Mouse (Mus musculus): ENCODE results near the gene Col1a1. TPM values are rescaled to one million over a fixed set of nuclear protein-coding genes. Genes with fewer than 3 reads are reported as not detected.
A peak's percentile ranks its signal among the peaks of the same experiment; 100 is the strongest.

Gene Col1a1
- polyA plus RNA-seq, 1 experiment from 2014 or later = 1,170 TPM

- WGBS = under 1% methylated on average over 20 of the region's 20 CpGs
- peak overlapping the region; percentile 33 for H3K4me3 ChIP-seq
- H3K4me1 ChIP-seq = peaks cover 12% of the 10 kb centered on the region
- no peaks in the 10 kb centered on the region for H3K27me3 ChIP-seq
- H3K36me3 ChIP-seq = no peaks in the 10 kb centered on the region
- peak overlapping the region; percentile 51; the same call in 1 of the 2 replicates for H3K9ac ChIP-seq
- ATAC-seq (ENCODE audit: low FRiP score, low read depth) = peak; percentile 93
- no peak overlapping the region for H3K27ac ChIP-seq
- no peaks in the 10 kb centered on the region for H3K9me3 ChIP-seq
- peak overlapping the region; percentile 60 for H3K4me2 ChIP-seq (replicated peaks)
These were observed 42.9 kb downstream of the Col1a1 start for GRCm38 (mm10) chr11:94978947-94979346.

DNA sequence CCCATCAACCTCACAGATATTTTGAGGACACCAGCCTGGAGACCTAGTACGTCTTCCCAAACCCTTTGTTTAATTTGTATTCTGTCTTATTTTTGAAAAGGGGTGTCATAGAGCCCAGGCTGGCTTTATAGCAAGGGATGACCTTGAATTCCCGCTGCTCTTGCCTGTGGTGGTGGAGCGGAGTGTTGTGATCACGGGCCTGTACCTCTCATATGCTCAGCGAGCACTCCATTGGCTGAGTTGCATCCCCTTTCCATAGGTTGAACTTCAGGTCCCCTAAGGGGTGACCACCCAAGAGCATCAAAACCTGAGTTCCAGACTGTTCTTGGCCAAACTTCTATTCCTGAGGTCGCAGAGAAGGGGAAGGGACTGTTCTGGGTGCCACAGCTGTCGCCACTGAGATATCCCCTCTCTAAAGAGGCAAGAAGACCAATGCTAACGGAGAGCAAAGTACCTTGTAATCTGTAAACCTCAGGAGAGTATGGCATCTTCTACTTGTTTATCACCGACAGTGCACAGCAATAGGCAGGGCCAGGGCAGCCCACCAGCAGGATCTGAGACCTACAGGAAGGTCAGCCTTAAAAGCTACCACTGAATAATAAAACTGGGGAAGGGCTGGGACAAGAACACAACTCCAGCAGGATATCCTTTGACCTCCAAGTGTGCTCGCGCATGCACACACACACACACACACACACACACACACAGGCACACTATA is 43.6 kb downstream of the Col1a1 start:
- no peak overlapping the region for H3K9ac ChIP-seq
- no peaks in the 10 kb centered on the region for H3K27me3 ChIP-seq
- peak overlapping the region; percentile 33 for H3K4me3 ChIP-seq
- peaks cover 12% of the 10 kb centered on the region for H3K4me1 ChIP-seq
- WGBS = 78% methylated on average over 11 of the region's 11 CpGs
- no peaks in the 10 kb centered on the region for H3K36me3 ChIP-seq
- H3K27ac ChIP-seq = no peak overlapping the region
- no peaks in the 10 kb centered on the region for H3K9me3 ChIP-seq
- H3K4me2 ChIP-seq (replicated peaks) = peak overlapping the region; percentile 60
- ATAC-seq (ENCODE audit: low FRiP score, low read depth) = 0 out of 2 replicates have a peak, but pooled peaks have one; percentile 22

GRCm38 (mm10) chr11:94985140-94985539 is 49.1 kb downstream of the Col1a1 start:
- Histone ChIP-seq H3K27me3 (no peaks in the 10 kb centered on the region), H3K9ac (no peak overlapping the region), H3K9me3 (no peaks in the 10 kb centered on the region), H3K27ac (no peak overlapping the region), H3K4me1 (peaks cover 38% of the 10 kb centered on the region), H3K36me3 (no peaks in the 10 kb centered on the region), H3K4me3 (no peak overlapping the region), H3K4me2 (replicated peaks) (no peak overlapping the region)
- ATAC-seq (ENCODE audit: low FRiP score, low read depth) = no peak
- 51% methylated on average over 1 of the region's 1 CpGs for WGBS

DNA sequence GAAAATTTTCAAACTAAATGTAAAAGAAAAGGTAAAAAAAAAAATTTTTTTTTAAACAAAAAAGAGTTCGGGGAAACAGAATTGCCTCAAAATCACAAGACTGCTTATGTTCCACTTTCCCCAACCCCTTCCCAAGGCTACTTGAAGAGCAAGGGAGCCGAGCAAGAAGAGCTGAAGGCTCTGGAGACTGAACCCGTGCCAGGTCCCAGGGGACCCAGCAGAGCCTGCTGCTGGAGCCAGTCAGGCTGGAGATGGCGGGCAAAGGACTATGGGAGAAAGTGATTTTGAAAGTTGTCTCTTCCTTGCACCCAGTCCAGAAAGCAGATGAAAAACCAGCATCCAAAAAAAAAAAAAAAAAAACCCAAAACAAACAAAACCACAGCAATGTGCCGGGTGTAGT is 49.8 kb downstream of the Col1a1 start:
- no peak overlapping the region for H3K9ac ChIP-seq
- WGBS = 78% methylated on average over 5 of the region's 5 CpGs
- H3K9me3 ChIP-seq = no peaks in the 10 kb centered on the region
- ATAC-seq (ENCODE audit: low FRiP score, low read depth) = no peak
- no peak overlapping the region for H3K4me3 ChIP-seq
- no peaks in the 10 kb centered on the region for H3K27me3 ChIP-seq
- H3K36me3 ChIP-seq = no peaks in the 10 kb centered on the region
- H3K4me2 ChIP-seq (replicated peaks) = no peak overlapping the region
- no peak overlapping the region for H3K27ac ChIP-seq
- peaks cover 43% of the 10 kb centered on the region for H3K4me1 ChIP-seq

- Histone ChIP-seq H3K27ac (no peak overlapping the region), H3K9ac (no peak overlapping the region), H3K4me2 (replicated peaks) (no peak overlapping the region), H3K27me3 (no peaks in the 10 kb centered on the region), H3K36me3 (no peaks in the 10 kb centered on the region), H3K9me3 (no peaks in the 10 kb centered on the region), H3K4me3 (no peak overlapping the region), H3K4me1 (peaks cover 43% of the 10 kb centered on the region)
- ATAC-seq (ENCODE audit: low FRiP score, low read depth) = no peak
- 63% methylated on average over 2 of the region's 2 CpGs for WGBS
These were observed 50.4 kb downstream of the Col1a1 start for GRCm38 (mm10) chr11:94986435-94986834.

DNA sequence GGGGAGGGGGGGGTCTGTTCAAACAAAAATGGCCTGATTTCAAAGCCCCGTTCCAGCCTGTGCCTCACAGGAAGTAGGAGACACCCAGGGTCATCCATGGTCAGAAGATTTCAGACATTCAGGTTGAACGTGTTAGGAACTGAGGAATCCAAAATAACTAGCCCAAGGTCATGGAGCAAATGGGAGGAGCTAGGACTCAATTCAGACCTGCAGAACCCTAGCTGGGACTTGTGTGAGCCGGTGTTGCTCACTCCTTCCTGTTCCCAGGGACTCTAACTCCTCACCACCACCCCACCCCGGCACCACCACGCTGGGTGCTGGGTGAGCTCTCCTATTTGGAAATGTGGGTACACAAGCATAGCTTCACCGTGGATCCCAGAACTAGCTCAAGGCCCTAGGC is 51.3 kb downstream of the Col1a1 start:
- ATAC-seq (ENCODE audit: low FRiP score, low read depth) = no peak
- Histone ChIP-seq H3K36me3 (no peaks in the 10 kb centered on the region), H3K4me3 (no peak overlapping the region), H3K4me1 (peaks cover 46% of the 10 kb centered on the region), H3K27ac (no peak overlapping the region), H3K27me3 (no peaks in the 10 kb centered on the region), H3K9me3 (no peaks in the 10 kb centered on the region), H3K9ac (no peak overlapping the region), H3K4me2 (replicated peaks) (no peak overlapping the region)
- 63% methylated on average over 6 of the region's 6 CpGs for WGBS

DNA sequence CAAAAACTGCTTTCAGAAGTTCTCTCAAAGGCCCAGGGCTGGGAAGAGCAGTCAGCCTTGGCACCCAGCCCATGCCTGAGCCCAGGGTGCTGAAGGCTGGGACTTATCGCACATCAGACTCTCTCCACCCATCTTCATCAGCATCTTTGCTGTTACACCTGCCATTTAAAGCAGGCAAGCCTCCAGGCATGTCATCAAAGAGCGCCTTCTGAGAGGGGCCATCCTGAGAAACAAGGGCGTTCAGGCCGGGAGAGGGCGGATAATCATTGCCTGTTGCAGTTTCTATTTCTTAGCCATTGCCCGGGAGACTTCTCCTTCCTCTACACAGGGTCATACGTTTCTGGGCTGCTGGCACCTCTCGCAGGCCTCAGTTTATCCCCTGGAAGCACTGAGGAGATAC is 51.8 kb downstream of the Col1a1 start:
- H3K9ac ChIP-seq = no peak overlapping the region
- H3K4me3 ChIP-seq = no peak overlapping the region
- no peak for ATAC-seq (ENCODE audit: low FRiP score, low read depth)
- no peaks in the 10 kb centered on the region for H3K9me3 ChIP-seq
- no peak overlapping the region for H3K27ac ChIP-seq
- H3K36me3 ChIP-seq = no peaks in the 10 kb centered on the region
- peaks cover 51% of the 10 kb centered on the region for H3K4me1 ChIP-seq
- 71% methylated on average over 8 of the region's 8 CpGs for WGBS
- no peaks in the 10 kb centered on the region for H3K27me3 ChIP-seq
- H3K4me2 ChIP-seq (replicated peaks) = no peak overlapping the region

DNA sequence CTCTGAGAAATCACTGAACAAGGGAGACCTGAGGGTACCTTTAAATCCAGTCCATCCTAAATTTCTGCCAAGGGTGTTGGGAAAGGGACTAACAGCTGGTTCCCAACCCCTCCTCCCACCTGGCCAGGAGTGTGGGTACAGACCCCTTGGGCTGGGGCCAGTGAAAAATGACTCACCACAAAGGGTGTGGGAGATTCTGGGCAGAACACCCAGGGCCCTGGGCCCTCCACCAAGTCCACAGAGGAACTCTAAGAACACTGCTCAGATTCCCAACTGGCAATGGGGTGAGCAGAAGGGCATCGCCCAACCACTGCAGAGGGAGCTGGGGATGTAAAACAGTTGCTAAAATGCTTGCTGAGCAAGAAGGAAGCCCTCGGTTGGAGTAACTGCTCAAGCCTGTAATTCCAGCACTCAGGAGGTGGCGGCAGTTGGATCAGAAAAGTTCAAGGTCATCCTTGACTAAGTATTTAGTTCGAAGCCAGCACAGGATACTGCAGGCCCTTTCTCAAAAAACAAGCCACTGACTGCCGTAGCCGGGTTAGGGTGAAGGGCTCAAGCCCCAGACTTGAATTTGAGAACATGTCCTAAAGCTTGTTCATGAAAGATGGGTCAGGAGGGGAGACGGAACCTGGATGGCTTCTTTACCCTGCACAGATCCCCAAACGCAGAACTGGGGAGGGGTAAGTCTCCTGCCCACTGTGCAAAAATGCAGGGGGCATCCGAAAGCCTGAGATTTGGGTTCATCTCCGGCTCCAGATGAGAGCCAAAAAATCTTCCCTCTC is 52.9 kb downstream of the Col1a1 start:
- H3K4me1 ChIP-seq = peaks cover 62% of the 10 kb centered on the region
- peak overlapping the region; percentile 95 for H3K27ac ChIP-seq
- no peaks in the 10 kb centered on the region for H3K9me3 ChIP-seq
- peak overlapping the region; percentile 92 for H3K9ac ChIP-seq
- H3K4me2 ChIP-seq (replicated peaks) = peak overlapping the region; percentile 100
- no peaks in the 10 kb centered on the region for H3K27me3 ChIP-seq
- WGBS = 15% methylated on average over 10 of the region's 10 CpGs
- no peak for ATAC-seq (ENCODE audit: low FRiP score, low read depth)
- H3K36me3 ChIP-seq = no peaks in the 10 kb centered on the region
- peak overlapping the region; percentile 94 for H3K4me3 ChIP-seq

- peak; percentile 64 for ATAC-seq (ENCODE audit: low FRiP score, low read depth)
- H3K27me3 ChIP-seq = no peaks in the 10 kb centered on the region
- peak overlapping the region; percentile 92 for H3K9ac ChIP-seq
- peak overlapping the region; percentile 95 for H3K27ac ChIP-seq
- WGBS = under 1% methylated on average over 12 of the region's 12 CpGs
- peak overlapping the region; percentile 94 for H3K4me3 ChIP-seq
- H3K4me2 ChIP-seq (replicated peaks) = peak overlapping the region; percentile 100
- H3K4me1 ChIP-seq = peaks cover 68% of the 10 kb centered on the region
- H3K9me3 ChIP-seq = no peaks in the 10 kb centered on the region
- no peaks in the 10 kb centered on the region for H3K36me3 ChIP-seq
These were observed 53.6 kb downstream of the Col1a1 start for GRCm38 (mm10) chr11:94989562-94990017.

DNA sequence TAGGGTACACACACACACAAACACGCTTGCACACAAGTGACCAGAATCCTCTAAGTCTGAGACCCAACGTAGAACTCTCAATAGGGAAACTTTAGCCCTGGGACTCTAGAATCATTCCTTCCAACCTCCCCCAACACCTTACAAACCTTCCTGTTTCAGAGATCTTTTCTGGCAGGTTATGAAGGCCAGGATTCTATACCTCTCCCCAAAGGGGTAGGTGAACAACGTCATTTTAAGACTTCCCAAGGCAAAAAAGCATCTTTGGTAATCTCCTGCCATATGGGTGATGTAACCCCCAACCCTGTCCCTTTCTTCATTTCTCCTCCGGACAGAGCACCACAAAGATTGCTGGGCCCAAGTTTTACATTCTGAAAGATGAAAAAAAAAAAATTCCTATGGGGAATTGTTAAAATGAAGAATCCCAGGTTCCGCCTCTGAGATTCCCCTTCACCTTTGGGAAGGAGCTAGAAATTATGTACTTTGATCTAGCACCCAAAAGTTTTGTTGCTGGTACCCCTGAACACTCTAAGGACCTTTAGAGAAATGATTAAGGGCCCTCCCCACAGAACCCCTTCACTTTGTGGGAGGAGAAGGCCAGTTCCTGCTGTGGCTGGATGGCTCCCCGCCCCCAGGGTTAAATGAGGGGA is 54.2 kb downstream of the Col1a1 start:
- ATAC-seq (ENCODE audit: low FRiP score, low read depth) = no peak
- 46% methylated on average over 6 of the region's 6 CpGs for WGBS
- Histone ChIP-seq H3K4me3 (peak overlapping the region; percentile 94), H3K9ac (peak overlapping the region; percentile 92), H3K27ac (peak overlapping the region; percentile 95), H3K4me2 (replicated peaks) (peak overlapping the region; percentile 100), H3K36me3 (peaks cover 5% of the 10 kb centered on the region), H3K27me3 (no peaks in the 10 kb centered on the region), H3K9me3 (no peaks in the 10 kb centered on the region), H3K4me1 (peaks cover 70% of the 10 kb centered on the region)

DNA sequence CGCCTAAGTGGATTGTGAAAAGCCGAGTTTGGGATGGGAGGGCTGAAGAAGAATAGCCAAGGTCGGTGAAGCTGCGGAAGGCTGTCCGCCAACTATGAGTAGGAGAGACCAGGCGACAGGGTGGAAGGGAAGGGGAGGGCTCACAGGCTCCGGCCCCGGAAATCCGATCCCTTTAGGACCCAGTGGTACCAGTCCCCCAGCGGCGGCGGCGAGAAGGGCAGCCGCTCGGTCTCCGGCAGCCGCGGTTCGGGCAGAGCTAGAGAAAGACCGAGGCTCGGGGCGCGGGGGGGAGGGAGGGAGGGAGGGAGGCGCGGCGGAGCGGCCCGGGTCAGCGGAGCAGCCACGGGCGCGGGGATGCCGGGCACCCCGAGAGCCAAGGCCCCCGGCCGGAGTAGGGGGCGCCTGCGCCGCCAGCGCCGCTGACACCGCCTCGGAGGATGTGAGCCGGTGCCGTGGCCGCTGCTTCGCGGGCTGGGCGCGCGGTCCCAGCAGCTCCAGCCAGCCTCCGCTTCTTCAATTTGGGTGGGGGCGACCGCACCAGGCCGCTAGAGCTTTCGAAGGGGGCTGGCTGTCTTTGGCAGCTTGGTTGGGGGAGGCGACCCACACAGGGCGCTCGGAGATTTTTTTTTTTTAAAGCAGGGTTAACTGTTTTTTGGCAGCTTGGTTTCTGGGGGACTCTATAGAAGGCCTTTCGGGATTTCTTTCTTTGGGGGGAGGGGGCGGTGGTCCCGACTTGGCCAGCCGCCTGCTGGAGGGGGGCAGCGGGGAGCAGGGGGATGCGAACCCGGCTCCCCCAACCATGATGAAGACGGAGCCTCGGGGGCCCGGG is 54.9 kb downstream of the Col1a1 start, which contains the start of gene Ppp1r9b:
Ppp1r9b (plus strand) TSS at position 287 of the 829 bp plus-strand sequence.
- peak within 1 kb of the TSS; percentile 92 for H3K9ac ChIP-seq
- H3K27me3 ChIP-seq = no peaks in the 10 kb centered on the region
- H3K36me3 ChIP-seq = peaks cover 12% of the 10 kb centered on the region
- H3K4me2 ChIP-seq (replicated peaks) = peak within 1 kb of the TSS; percentile 100
- H3K9me3 ChIP-seq = no peaks in the 10 kb centered on the region
- peaks cover 75% of the 10 kb centered on the region for H3K4me1 ChIP-seq
- ATAC-seq (ENCODE audit: low FRiP score, low read depth) = peak; percentile 81
- peak within 1 kb of the TSS; percentile 94 for H3K4me3 ChIP-seq
- under 1% methylated on average over 56 of the region's 69 CpGs for WGBS
- peak within 1 kb of the TSS; percentile 95 for H3K27ac ChIP-seq
